Mouse (Mus musculus) liver, embryonic 12.5 days (tissue): ENCODE results near the gene Gbe1. TPM values are rescaled to one million over a fixed set of nuclear protein-coding genes. Genes with fewer than 3 reads are reported as not detected.

Experiments used
- ATAC-seq: fragments of 200-750 bp; cut with Nextera tagmentation; 2 replicates; pipeline ENCODE4 v1.8.0; 2017; ENCODE audit warnings: moderate number of reproducible peaks, mild to moderate bottlenecking, moderate library complexity
- H3K27ac ChIP-seq: fragments of 300-500 bp; sonication (generic); 2 replicates; pipeline ENCODE4 v1.5.1; 2016; ENCODE audit warnings: mild to moderate bottlenecking
- H3K27me3 ChIP-seq: fragments of 300-500 bp; sonication (generic); replicated peaks from 2 replicates; pipeline ENCODE4 v1.6.1; 2016; ENCODE audit warnings: mild to moderate bottlenecking, moderate library complexity
- H3K36me3 ChIP-seq: fragments of 300-500 bp; sonication (generic); 2 replicates; pipeline ENCODE4 v1.6.1; 2016; ENCODE audit warnings: mild to moderate bottlenecking, moderate library complexity
- H3K4me1 ChIP-seq: fragments of 300-500 bp; sonication (generic); 2 replicates; pipeline ENCODE4 v1.6.1; 2016
- H3K4me2 ChIP-seq: fragments of 300-500 bp; sonication (generic); 2 replicates; pipeline ENCODE4 v1.6.1; 2016; ENCODE audit warnings: mild to moderate bottlenecking, moderate library complexity
- H3K4me3 ChIP-seq: fragments of 300-500 bp; sonication (generic); 2 replicates; pipeline ENCODE4 v1.5.1; 2016; ENCODE audit warnings: mild to moderate bottlenecking, moderate library complexity
- H3K9ac ChIP-seq: fragments of 300-500 bp; sonication (generic); 2 replicates; pipeline ENCODE4 v1.6.1; 2016; ENCODE audit warnings: mild to moderate bottlenecking, moderate library complexity
- H3K9me3 ChIP-seq: fragments of 300-500 bp; sonication (generic); replicated peaks from 2 replicates; pipeline ENCODE4 v1.6.1; 2016; ENCODE audit warnings: mild to moderate bottlenecking, moderate library complexity
- WGBS: fragments of 180-500 bp; shearing (Covaris S2); methylation state at CpG from one replicate; pipeline ENCODE4 v1.1.7; 2016; ENCODE audit not compliant: insufficient replicate concordance; 5-methylcytosine and 5-hydroxymethylcytosine counted together
- polyA plus RNA-seq: library from polyadenylated mRNA; unstranded; fragments of >200 nt; fragmentation: Nextera tagmentation; extraction: Ambion mirVana; gene quantifications from 2 replicates; pipeline ENCODE4 v1.2.1, GENCODE M21; 2016

Gbe1 gene
- polyA plus RNA-seq, 1 experiment from 2014 or later, result 7.5 TPM

- no peak overlapping the region for H3K4me3 ChIP-seq
- no peaks in the 10 kb centered on the region for H3K4me1 ChIP-seq
- no peak overlapping the region for H3K27ac ChIP-seq
- 80% methylated on average over 8 of the region's 8 CpGs for WGBS
- H3K9ac ChIP-seq, result no peak overlapping the region
- no peaks in the 10 kb centered on the region for H3K36me3 ChIP-seq
- no peaks in the 10 kb centered on the region for H3K9me3 ChIP-seq
- no peaks in the 10 kb centered on the region for H3K27me3 ChIP-seq
- no peak for ATAC-seq
- no peak overlapping the region for H3K4me2 ChIP-seq
Measured at GRCm38 (mm10) chr16:70523566-70523965, 209.8 kb downstream of the Gbe1 start.

DNA sequence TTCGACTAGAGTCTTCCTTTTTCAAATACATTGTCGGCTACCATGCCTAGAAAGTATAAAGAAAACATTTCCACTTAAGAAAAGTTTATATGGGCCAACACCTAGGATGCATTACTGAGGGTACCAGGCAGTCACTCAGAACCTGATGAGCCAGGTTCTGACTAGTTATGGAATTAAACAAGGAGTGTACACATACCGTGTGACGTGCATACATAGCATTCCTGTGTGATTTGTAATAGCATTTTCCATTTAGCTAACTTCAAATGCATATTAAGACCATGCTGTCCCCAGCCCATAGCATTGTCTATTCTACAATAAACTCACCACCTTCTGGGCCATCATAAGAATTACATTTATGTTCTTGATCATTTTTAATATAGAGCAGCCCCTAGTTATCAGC lies 210.5 kb downstream of the Gbe1 start:
- no peaks in the 10 kb centered on the region for H3K9me3 ChIP-seq
- H3K4me1 ChIP-seq, result no peaks in the 10 kb centered on the region
- ATAC-seq, result no peak
- no peak overlapping the region for H3K4me2 ChIP-seq
- H3K4me3 ChIP-seq, result no peak overlapping the region
- H3K36me3 ChIP-seq, result no peaks in the 10 kb centered on the region
- no peaks in the 10 kb centered on the region for H3K27me3 ChIP-seq
- no peak overlapping the region for H3K9ac ChIP-seq
- no peak overlapping the region for H3K27ac ChIP-seq
- WGBS, result 73% methylated on average over 4 of the region's 4 CpGs

GRCm38 (mm10) chr16:70527224-70527623 lies 213.5 kb downstream of the Gbe1 start:
- no peak overlapping the region for H3K4me2 ChIP-seq
- H3K4me3 ChIP-seq, result no peak overlapping the region
- no peaks in the 10 kb centered on the region for H3K9me3 ChIP-seq
- H3K36me3 ChIP-seq, result no peaks in the 10 kb centered on the region
- no peak overlapping the region for H3K9ac ChIP-seq
- no peaks in the 10 kb centered on the region for H3K4me1 ChIP-seq
- WGBS, result 75% methylated on average over 8 of the region's 8 CpGs
- H3K27me3 ChIP-seq, result no peaks in the 10 kb centered on the region
- no peak overlapping the region for H3K27ac ChIP-seq
- no peak for ATAC-seq

GRCm38 (mm10) chr16:70535224-70535623 lies 221.5 kb downstream of the Gbe1 start:
- Histone ChIP-seq H3K36me3 (no peaks in the 10 kb centered on the region), H3K9me3 (no peaks in the 10 kb centered on the region), H3K4me1 (no peaks in the 10 kb centered on the region), H3K27me3 (no peaks in the 10 kb centered on the region), H3K4me3 (no peak overlapping the region), H3K4me2 (no peak overlapping the region), H3K27ac (no peak overlapping the region), H3K9ac (no peak overlapping the region)
- 63% methylated on average over 2 of the region's 2 CpGs for WGBS
- ATAC-seq, result no peak

DNA sequence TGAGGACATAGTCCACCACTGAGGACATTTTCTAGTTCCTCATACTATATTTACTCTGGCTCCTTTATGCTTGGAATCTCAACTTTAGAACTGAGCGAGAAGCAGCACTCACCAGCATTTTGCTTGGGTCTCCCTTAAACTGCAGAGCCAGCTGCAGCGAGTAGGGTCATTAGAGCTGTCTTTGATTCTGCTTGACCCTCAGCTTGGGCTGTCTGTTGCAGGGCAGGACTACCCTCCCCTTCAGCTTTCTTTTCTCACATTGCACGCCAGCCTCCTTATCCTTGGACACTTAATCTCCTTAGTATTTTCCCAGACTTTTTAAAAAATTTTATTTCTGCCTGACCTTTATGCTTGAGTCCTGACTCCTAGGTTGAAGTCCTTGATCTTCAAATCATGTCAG lies 237.1 kb downstream of the Gbe1 start:
- H3K4me1 ChIP-seq, result no peaks in the 10 kb centered on the region
- H3K27ac ChIP-seq, result no peak overlapping the region
- H3K36me3 ChIP-seq, result no peaks in the 10 kb centered on the region
- no peak overlapping the region for H3K4me3 ChIP-seq
- no peaks in the 10 kb centered on the region for H3K27me3 ChIP-seq
- no peak for ATAC-seq
- no peak overlapping the region for H3K9ac ChIP-seq
- H3K4me2 ChIP-seq, result no peak overlapping the region
- no peaks in the 10 kb centered on the region for H3K9me3 ChIP-seq
- 65% methylated on average over 3 of the region's 3 CpGs for WGBS

GRCm38 (mm10) chr16:70561635-70562348 lies 248.0 kb downstream of the Gbe1 start:
- no peak overlapping the region for H3K27ac ChIP-seq
- H3K4me2 ChIP-seq, result no peak overlapping the region
- H3K36me3 ChIP-seq, result no peaks in the 10 kb centered on the region
- H3K9ac ChIP-seq, result no peak overlapping the region
- ATAC-seq, result no peak
- no peaks in the 10 kb centered on the region for H3K9me3 ChIP-seq
- 72% methylated on average over 10 of the region's 10 CpGs for WGBS
- H3K4me3 ChIP-seq, result no peak overlapping the region
- H3K27me3 ChIP-seq, result no peaks in the 10 kb centered on the region
- H3K4me1 ChIP-seq, result no peaks in the 10 kb centered on the region

GRCm38 (mm10) chr16:70562574-70562973 lies 248.8 kb downstream of the Gbe1 start:
- H3K27me3 ChIP-seq, result no peaks in the 10 kb centered on the region
- H3K9me3 ChIP-seq, result no peaks in the 10 kb centered on the region
- H3K27ac ChIP-seq, result no peak overlapping the region
- H3K9ac ChIP-seq, result no peak overlapping the region
- no peak for ATAC-seq
- H3K36me3 ChIP-seq, result no peaks in the 10 kb centered on the region
- WGBS, result 78% methylated on average over 8 of the region's 8 CpGs
- no peaks in the 10 kb centered on the region for H3K4me1 ChIP-seq
- H3K4me2 ChIP-seq, result no peak overlapping the region
- H3K4me3 ChIP-seq, result no peak overlapping the region

DNA sequence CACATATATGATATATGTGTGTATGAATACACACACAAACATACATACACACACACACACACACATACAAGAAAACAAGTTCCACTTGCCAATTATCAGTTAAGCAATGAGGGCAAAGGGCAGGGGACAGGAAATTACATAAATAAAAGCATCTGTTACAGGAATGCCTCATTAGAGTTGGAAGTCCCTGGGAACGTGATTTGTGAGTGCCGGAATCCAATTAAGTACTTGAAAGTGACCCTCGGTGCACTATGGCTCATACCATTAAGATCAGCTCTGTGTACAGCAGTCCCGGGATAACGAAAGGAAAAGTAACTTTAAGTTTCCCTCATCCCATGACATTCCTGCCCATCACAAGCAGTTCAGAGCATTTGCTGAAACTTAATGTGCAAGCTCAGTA lies 249.7 kb downstream of the Gbe1 start:
- ATAC-seq, result no peak
- Histone ChIP-seq H3K4me3 (no peak overlapping the region), H3K9me3 (no peaks in the 10 kb centered on the region), H3K4me1 (no peaks in the 10 kb centered on the region), H3K27ac (no peak overlapping the region), H3K27me3 (no peaks in the 10 kb centered on the region), H3K4me2 (no peak overlapping the region), H3K9ac (no peak overlapping the region), H3K36me3 (no peaks in the 10 kb centered on the region)
- 82% methylated on average over 5 of the region's 5 CpGs for WGBS

- no peak for ATAC-seq
- 57% methylated on average over 23 of the region's 23 CpGs for WGBS
- Histone ChIP-seq H3K9ac (no peak overlapping the region), H3K9me3 (no peaks in the 10 kb centered on the region), H3K4me1 (no peaks in the 10 kb centered on the region), H3K27me3 (no peaks in the 10 kb centered on the region), H3K27ac (no peak overlapping the region), H3K36me3 (no peaks in the 10 kb centered on the region), H3K4me2 (no peak overlapping the region), H3K4me3 (no peak overlapping the region)
Measured at GRCm38 (mm10) chr16:70568341-70569265, 254.9 kb downstream of the Gbe1 start.

DNA sequence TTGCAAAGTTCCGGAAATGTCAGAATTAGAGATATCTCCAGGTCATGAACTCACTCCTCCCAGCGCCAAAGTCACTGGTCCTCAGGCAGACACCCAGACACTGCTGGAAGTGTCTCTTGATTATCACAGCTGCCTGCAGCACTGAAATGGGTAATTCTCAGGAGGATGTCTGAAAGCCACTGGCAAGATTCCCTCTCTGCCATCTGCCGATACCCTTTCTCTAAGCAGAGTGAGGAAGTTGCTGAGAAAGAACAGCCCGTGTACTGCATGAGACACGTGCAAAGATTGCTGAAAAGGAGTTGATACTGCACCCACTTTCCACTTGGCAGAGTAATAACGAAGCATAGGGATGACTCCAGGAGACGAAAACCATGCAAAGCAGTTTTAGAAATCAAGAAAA lies 272.2 kb downstream of the Gbe1 start:
- Histone ChIP-seq H3K27ac (no peak overlapping the region), H3K27me3 (no peaks in the 10 kb centered on the region), H3K9me3 (no peaks in the 10 kb centered on the region), H3K36me3 (no peaks in the 10 kb centered on the region), H3K4me2 (no peak overlapping the region), H3K4me1 (no peaks in the 10 kb centered on the region), H3K9ac (no peak overlapping the region), H3K4me3 (no peak overlapping the region)
- no CpG with 5 or more reads among the region's 7 CpGs for WGBS
- ATAC-seq, result no peak

- no peak overlapping the region for H3K4me3 ChIP-seq
- no peak overlapping the region for H3K4me2 ChIP-seq
- H3K9me3 ChIP-seq, result no peaks in the 10 kb centered on the region
- H3K27ac ChIP-seq, result no peak overlapping the region
- H3K27me3 ChIP-seq, result no peaks in the 10 kb centered on the region
- H3K36me3 ChIP-seq, result no peaks in the 10 kb centered on the region
- H3K9ac ChIP-seq, result no peak overlapping the region
- no peak for ATAC-seq
- H3K4me1 ChIP-seq, result no peaks in the 10 kb centered on the region
- WGBS, result 77% methylated on average over 3 of the region's 3 CpGs
Measured at GRCm38 (mm10) chr16:70602326-70602725, 288.6 kb downstream of the Gbe1 start.

DNA sequence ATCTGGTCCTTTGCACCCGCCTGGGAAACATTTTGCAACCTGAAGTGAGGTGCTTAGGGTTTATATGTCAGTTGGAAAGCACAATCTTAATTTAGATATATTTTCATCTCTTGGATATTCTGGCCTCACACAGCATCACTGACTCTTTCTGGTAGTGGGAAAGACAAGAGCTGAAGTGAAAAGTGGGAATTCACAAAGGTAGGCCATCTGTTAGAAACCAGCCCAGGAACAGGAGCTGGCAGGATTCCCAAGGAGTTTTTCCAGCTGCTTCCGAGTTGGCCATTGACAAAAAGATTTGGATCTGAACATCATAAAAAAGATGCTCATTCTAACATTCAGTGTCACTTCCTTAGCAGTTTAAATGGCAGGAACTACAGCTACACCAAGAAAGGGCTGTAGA lies 294.6 kb downstream of the Gbe1 start:
- no peak overlapping the region for H3K4me3 ChIP-seq
- no peak overlapping the region for H3K27ac ChIP-seq
- H3K9ac ChIP-seq, result no peak overlapping the region
- no peaks in the 10 kb centered on the region for H3K27me3 ChIP-seq
- 57% methylated on average over 2 of the region's 2 CpGs for WGBS
- H3K4me2 ChIP-seq, result no peak overlapping the region
- ATAC-seq, result no peak
- no peaks in the 10 kb centered on the region for H3K4me1 ChIP-seq
- no peaks in the 10 kb centered on the region for H3K36me3 ChIP-seq
- H3K9me3 ChIP-seq, result 0 out of 2 replicates have a peak, but pooled peaks cover 3% of the 10 kb centered on the region
